Mouse (Mus musculus) liver, embryonic 14.5 days (tissue): ENCODE measurements around the gene Egfl7.

Experiments
- CTCF ChIP-seq: IDR thresholded peaks from 2 replicates; pipeline ENCODE4 v1.5.1; 2016; ENCODE audit warnings: antibody characterized with exemption, low read depth, control low read depth
- EP300 ChIP-seq: IDR thresholded peaks from 2 replicates; pipeline ENCODE4 v1.6.1; 2016; ENCODE audit warnings: antibody characterized with exemption, low read depth

GRCm38 (mm10) chr2:26588573-26588972, 8.8 kb downstream of the Egfl7 start:
- TF ChIP-seq CTCF (no peak), EP300 (no peak)
